Mouse (Mus musculus) hematopoietic stem cell, adult 5-6 weeks (primary cell): ENCODE measurements around the gene Phf24. TPM values are rescaled to one million over a fixed set of nuclear protein-coding genes. Genes with fewer than 3 reads are reported as not detected.

Source experiments
- ATAC-seq, 2 experiments: fragments of 125-278 bp in 1 of 2; replicated peaks in 1 of 2; 2 replicates each; pipeline ENCODE4 v1.8.0; 2016 to 2017; ENCODE audit warnings: inconsistent platforms in 2 of 2, mild to moderate bottlenecking in 2 of 2, moderate number of reproducible peaks in 2 of 2, low read depth in 1 of 2, moderate TSS enrichment in 1 of 2; ENCODE audit not compliant: low FRiP score in 2 of 2, poor library complexity in 2 of 2, severe bottlenecking in 2 of 2, insufficient read depth in 1 of 2, low TSS enrichment in 1 of 2
- total RNA-seq: library from RNA; stranded (forward); fragments of 172-1452, 232-1000 nt; gene quantifications from 2 replicates; pipeline ENCODE4 v1.2.3, GENCODE M21; 2017

The Phf24 gene
- not detected in 2 replicates for total RNA-seq

DNA sequence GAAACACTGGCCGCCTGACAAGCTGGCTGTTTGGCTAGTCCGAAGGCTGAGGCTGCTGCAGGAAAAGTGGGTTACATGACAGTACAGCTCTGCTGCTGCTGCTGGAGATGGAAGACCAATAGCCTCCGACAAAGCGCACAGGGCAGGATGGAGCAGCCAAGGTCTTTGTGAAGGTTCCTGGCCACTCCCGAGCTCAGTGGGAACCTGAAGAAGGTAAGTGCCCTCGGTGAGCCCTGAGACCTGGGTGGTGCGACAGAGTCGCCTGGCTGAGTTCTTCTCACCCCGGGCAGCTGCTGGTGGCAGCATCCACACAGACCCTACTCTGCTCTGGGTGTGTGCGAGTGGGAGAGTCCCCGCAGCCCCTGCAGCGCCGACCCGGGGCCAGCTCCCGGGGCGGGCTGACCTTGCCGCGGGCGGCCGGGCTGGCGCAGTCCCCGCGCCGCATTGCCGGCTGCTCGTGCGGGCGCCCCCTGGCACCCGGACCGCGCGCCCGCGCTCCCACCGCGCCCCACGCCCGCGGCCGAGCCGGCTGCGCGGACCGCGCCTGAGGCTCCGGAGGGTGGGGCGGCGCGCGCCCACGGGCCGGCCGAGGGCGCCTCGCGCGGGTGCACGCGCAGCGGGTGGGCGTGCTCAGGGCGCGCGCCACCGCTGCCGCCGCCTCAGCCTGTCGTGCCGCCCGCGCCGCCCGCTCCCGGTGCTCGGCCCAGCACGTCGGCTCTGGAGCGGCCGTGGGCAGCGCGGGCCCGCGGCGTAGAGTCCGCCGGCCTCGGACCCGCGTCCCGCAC is at the start of gene Phf24:
TSS of gene Phf24 (plus strand) at position 44 of the 785 bp plus-strand sequence.
- peak in 1 of 2 experiments; percentile 32; a peak in 1 of 4 replicates for ATAC-seq

DNA sequence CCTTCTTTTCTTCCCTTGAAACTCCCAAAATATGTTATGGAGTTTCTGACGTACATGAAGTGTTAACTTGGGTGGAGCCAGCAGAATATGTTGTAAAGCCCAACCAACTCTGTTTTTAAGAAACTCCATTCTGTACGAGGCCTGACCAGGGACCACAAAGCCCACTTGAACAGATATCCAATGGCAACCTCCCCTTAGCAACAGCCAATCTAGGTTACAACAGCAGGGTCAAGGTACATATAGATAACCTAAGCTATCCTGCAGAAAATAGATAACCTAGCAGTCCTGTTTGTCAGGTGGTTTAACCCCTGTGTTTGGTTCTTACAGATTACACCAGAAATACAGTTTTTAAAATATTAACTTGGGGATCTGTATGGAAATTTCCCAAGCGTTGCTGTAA is 49.1 kb upstream of the Phf24 start:
- ATAC-seq = no peak

DNA sequence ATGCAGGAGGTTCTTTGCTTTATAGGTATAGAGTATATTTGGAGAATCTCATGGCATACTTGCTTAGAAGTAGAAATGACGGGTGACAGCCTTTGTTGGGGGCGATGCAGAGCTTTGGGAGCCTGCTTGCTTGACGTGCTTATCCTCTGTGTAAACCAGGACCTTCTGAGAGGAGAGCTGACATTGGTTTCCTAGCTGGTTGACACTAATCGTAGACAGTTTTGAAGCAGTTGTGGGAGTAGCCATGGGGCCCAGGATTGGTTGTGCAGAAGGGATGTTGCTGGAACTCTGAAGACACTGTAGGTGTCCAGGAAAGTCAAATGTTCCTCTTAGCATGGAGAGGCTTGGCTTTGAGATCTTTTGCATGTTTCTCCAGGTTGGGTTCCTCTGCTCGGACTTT is 48.3 kb upstream of the Phf24 start:
- no peak for ATAC-seq

DNA sequence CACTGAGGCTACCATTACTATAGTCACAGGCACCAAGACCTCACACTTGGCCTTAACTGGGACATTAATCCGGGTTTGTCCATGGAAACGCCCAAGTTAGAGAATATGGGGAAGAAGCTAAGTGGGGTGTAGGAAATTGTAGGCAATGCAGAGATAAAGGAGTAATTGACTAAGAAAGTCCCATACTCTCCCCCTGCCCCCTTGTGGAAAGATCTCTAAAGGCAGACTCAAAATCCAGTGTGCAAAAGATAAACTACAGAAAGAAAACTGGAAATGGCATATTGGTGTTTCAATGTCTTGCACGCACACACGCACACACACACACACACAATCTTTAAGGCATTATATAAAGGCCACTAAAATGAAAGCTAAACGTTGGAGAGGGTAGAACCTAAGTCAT is 45.7 kb upstream of the Phf24 start:
- ATAC-seq = no peak

DNA sequence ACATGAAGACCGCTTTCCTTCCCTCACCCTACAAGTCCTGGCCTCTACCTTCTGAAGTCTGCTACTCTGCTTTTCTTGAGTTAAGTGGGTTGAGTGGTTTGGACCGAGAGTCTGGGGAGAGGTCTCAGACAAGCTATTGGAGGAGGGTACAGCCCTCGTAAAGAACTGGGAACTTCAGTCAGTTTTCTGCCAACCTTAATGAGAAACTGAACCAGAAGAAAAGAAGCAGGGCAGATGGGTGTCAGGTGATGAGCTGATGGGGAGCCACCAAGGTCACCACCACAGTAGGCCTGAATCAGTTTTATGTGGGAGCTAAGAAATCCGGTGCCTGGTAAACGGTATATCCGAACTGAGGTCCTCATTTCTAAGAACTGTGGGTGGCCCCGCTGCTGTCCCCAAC is 44.3 kb upstream of the Phf24 start:
- ATAC-seq = no peak

DNA sequence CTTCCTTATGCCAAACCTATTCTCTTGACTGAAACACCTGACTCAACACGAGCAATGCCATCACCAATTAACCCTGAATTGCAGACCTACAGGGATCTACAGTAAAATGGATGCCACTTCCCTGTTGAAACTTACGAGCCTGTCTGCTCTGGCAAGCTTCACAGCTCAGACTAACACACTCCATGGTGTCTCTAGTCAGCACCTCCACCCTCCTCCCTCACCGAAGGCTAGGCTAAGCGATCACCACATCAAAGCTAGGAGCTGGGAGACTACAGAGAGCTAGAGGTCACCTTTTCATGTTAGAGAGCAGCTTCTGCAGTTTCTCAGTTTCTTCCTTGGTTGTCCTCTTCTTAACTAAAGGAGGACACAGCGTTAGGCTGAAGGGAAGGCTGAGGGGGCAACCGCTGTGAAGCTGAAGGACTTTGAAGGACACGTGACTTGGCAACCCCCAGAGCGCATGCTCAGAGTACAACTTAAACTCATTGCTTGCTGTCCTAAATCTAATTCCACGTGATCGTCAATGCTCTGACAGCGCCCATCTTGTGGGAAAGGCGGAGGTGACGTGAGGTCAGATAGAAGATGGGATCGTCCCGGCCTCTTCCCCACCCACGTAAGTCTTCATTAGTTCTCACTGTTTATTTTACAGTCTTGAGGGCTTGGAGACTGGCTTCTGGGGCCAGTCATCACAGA is 43.6 kb upstream of the Phf24 start:
- no peak for ATAC-seq

DNA sequence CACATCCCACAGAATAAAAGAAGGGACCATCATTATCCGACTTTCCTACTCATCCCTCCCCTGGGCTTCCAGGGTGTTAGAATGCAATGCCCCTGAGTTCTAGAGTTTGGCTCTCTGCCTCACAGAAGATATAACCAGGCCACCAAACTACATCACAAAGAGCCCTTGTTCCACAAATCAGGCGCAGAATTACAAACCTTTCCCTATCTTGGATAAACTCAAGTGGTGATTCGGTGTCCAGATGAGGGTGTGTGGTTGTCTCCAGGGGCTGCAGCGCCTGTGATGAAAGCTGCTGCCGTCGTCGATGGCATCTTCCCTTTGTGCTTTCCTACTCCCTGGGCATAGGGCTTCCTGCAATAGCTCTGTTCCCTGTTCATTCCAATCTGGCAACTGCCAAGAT is 42.3 kb upstream of the Phf24 start, which contains the start of gene Fam205c:
TSS of gene Fam205c (minus strand) at position 101 of the 400 bp plus-strand sequence.
- ATAC-seq = no peak

DNA sequence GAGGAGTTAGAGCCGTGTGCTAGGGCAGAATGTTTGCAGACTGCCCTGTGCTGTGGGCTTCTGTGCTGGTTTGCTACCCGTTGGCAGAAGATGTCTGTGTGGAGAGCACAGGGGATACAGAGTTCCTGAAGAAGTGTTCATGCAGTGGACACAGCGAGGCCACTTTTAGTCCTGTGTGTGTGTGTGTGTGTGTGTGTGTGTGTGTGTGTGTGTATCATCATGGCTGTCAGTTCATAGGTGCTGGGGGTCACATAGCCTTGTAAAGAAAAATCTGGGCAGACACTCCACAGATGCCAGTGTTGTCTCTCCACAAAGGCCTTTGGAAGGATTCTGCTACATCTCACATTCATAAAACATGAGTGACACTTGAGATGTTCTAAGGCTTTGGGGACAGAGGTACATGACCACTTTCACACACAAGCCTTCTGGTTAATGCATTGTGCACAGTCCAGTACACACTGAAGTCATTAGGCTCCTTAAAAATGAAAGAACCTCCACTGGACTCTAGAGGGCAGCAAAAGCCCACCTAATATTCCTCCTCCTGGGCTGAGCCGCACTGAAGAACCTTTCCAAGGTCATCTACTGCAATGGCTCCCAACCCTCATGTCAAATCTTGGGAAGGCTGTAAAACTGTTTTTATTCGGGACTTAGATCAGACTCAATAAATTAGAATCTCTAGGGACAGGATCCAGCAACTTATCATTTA is 39.7 kb upstream of the Phf24 start:
- ATAC-seq = peak; percentile 74 to 88; a peak in 3 of 4 replicates

DNA sequence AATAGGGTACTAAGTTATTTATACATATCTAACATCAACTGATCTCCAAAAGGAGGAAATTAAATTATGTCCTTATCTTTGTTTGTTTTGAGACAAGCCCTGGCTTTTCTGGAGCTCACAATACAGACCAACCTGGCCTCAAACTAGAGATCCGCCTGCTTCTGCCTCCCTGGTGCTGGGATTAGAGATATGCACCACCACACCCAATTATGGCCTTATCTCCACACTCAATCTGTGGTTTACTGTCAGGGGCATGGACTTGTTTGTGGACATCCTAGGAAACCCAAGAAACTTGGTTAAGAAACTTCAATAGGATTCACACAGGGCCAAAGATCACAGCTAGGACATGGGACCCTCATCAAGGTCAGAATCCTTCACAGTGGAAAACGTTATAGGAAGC is 38.8 kb upstream of the Phf24 start:
- no peak for ATAC-seq

DNA sequence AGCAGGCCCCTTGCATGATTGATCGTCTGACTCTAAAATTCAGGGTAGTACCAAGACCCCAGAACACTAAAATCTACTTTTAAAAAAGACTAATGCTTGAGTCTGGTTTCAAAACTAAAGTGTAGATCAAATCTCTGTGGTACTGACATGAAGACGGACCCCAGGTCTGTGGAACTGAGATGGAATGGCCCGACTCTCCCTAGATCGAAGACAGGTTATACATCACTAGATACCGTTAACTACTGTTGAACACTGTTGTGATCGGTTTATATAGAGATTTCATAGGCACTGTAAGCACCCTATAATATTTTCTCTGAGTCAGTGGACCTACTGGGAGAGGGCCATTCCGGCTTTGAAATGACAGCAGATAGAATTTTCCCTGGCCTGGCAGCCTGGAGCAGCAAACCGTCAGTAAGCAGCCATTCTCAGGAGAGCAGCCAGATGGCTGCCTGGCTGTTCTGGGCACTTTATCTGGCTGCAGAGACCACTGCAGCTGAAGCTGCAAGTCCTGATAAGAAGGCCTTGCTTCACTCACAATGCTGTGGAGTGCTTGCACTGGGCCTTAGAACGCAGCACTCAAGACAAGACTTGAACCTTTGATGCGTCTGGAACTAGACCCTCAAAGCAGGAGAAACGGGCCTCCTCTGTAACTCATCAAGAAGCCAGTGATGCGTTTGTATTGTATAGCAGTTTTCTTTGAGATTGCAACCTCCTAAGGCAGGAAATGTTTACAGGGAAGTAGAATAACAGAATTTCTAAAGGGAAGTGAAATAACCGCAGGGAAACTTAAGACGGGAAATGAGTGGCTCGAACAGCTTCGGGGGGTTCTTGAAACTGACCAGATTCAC is 36.4 kb upstream of the Phf24 start:
- peak; percentile 43 to 61 for ATAC-seq

DNA sequence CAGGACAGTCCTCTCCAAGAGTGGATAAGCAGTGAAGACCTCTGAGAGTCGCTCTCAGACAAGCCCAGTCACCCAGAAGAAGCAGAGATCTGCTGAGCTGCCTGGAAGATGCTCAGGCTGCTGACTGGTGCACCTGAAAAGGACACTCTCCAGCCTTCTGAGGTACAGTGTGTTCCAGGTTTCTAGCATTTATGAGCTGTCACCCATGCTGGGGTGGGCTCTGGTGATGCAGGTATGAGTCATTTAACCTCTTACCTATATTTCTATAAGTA is 35.8 kb upstream of the Phf24 start:
- no peak for ATAC-seq

DNA sequence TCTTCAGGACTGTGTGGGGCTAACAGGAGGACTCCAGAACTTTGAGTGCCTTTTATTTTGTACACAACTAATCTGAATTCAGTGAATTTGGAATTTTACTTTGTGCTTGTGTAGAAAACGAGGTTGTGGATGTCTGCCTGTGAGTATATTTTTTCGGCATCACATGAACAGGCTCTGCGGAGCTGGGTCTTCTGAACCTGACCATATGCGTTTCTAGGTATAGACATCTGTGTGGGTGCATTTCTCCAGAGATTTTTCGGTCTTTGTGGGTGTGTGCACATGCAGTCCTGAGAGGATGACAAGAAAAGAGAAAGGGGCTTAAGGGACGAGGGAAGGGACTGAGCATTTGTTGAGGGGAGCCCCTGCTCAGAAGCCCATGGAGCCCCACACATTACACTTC is 29.5 kb upstream of the Phf24 start:
- ATAC-seq = no peak

DNA sequence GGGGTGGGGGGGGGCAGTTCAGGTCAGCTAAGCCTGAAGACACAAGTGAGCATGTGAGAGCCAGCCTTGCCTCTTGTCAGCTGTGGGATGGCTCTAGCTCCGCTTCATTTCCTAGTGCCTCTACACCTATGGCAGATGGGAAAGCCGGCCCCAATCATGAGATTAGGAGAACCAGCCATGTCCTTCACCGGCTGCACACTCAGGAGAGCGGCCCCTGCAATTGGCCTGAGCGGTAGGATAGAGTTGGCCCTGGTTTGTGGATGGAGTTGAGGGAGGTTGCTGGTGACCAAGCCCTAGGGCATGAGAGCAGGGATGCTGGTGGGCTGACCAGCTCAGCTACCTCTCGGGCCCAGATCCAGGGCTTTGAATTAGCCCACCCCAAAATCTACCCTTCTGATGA is 27.7 kb upstream of the Phf24 start:
- no peak for ATAC-seq

DNA sequence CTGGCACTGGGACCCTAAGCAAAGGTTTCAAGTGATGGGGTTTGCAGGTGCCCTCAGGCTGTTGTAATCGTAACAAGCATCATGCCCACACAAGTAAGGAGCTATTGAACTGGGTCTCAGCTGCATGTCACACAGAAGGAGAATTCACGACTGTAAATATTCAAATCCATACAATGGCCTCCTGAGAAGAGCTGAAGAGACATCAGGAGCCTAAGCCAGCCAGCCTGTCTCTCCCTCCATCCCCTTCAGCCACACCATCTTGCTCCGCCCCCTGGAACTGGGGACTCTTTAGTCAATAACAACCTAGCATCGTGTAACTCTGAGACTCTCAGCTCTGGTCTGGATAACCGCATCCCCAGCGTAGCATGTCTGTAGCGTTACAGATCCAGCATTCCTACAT is 25.3 kb upstream of the Phf24 start:
- ATAC-seq = no peak

DNA sequence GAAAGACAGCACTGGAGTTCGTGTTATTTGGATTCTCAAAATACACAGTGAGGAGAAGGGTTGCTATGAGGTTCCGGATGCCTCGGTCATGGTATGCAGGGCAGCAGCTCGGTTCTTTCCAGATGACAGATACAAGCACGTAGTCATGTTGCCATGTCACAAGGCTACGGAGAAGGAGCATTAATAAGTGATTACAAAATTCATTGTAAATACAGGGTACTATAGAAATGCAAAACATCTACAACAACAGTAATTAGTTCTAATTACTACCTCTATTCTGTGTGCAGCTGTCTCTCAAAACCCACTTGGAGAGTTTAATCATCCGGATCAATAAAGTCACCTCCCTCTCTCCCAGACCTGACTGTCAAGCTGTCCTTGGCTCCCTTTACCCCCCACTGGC is 21.3 kb upstream of the Phf24 start:
- ATAC-seq = no peak

DNA sequence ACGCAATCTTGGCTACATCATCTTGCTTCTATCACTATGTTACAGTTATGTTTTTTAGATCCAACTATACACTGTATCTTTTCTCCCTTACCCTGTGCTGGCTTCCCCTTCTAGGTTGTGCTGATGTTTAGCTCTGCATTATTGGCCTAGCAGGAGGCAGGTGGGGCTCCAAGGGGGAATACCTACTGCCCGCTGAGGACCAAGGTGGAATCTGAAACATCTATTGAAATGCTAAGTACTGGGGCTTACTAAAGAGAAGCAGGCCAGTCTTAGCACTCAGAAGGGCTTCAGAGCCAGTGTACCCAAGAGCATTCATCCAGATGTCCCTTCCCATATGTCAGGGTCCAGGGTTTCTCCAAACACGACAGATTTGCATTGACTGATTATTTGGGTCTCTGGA is 17.5 kb upstream of the Phf24 start:
- no peak for ATAC-seq

DNA sequence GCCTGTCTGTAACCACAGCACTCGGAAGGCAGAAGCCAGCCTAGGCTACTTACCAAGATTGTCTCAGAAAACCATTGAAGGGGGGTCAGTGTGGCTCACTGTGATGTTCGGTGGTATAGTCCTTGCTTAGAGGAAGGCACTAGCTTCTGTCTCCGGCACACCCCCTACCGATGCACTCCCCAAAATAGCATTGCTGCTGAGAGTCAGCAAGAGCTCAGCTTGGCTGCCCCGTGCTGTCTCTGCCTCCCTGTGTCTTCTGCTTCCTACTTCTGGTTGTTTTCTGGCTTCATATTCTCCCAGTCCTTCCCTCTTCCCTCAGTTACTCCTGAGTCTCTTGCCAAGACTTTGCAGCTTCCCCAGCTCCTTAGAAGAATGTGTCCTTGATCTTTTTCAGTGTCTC is 15.6 kb upstream of the Phf24 start:
- ATAC-seq = no peak

DNA sequence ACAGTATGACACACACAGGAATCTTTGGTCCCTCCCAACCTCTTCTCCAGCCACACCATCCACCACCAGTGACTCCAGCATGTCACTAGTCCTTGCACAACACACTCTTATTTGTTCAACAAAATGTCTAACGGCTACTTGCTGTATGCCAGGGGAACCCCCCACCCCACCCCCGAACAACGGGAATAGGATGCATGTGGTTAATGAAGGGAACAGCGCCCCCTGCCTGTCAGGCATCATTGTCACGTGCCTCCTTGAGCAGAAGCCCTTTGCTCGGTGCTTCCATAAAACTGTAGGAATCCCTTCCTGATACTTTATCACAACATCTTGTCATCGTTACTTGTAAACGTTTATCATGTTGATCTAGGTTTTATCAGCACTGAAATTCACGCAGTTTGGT is 14.3 kb upstream of the Phf24 start:
- peak; percentile 42 to 53; a peak in 2 of 4 replicates for ATAC-seq
